Mouse (Mus musculus): Measurements from ENCODE around the gene Ankrd45. TPM values are rescaled to one million over a fixed set of nuclear protein-coding genes. Genes with fewer than 3 reads are reported as not detected.
A peak's percentile ranks its signal among the peaks of the same experiment; 100 is the strongest.
"Not testable (repeated sequence)": the region's sequence is repeated elsewhere in the genome, so short reads cannot be mapped to it uniquely, and the experiment has no call there.

Gene Ankrd45
- polyA plus RNA-seq, 1 experiment from 2014 or later = 25.4 TPM

DNA sequence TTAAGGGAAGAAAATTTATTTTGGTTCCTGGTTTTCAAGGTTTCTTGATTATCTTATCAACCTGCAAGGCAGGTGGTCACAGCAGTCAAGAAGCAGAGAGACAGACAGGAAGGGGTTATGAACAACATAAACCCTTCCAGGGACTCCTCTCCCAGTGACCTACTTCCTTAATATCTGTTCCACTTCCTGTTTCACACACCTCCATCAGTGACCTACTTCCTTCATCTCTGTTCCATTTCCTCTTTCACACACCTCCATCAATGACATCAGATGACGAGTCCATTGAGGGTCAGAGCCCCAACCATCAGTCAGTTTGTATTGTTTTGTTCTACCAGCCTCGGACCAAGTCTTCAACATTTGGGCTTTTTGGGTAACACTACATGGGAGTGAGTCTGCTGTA lies 3.0 kb upstream of the Ankrd45 start:
- no peaks in the 10 kb centered on the region for H3K9me3 ChIP-seq (ENCODE audit: control insufficient read depth, low read length)
- ATAC-seq (ENCODE audit: low FRiP score, low TSS enrichment) = no peak
- H3K4me1 ChIP-seq (ENCODE audit: control insufficient read depth, insufficient read depth, low read length) = no peaks in the 10 kb centered on the region; the same call in 1 of the 2 replicates
- H3K36me3 ChIP-seq (ENCODE audit: control insufficient read depth, insufficient read depth, low read length) = no peaks in the 10 kb centered on the region
- H3K27me3 ChIP-seq (ENCODE audit: control insufficient read depth, insufficient read depth, low read length) = no peaks in the 10 kb centered on the region
- no peak overlapping the region for H3K27ac ChIP-seq (replicated peaks; ENCODE audit: low read depth, low read length)
- 90% methylated on average over 2 of the region's 2 CpGs for WGBS
- no peak overlapping the region for H3K9ac ChIP-seq (replicated peaks; ENCODE audit: low read length)
- no peak for DNase-seq
- no peak overlapping the region for H3K4me3 ChIP-seq (replicated peaks; ENCODE audit: low read depth, low read length)
- H3K4me2 ChIP-seq (ENCODE audit: low read length) = no peak overlapping the region

DNA sequence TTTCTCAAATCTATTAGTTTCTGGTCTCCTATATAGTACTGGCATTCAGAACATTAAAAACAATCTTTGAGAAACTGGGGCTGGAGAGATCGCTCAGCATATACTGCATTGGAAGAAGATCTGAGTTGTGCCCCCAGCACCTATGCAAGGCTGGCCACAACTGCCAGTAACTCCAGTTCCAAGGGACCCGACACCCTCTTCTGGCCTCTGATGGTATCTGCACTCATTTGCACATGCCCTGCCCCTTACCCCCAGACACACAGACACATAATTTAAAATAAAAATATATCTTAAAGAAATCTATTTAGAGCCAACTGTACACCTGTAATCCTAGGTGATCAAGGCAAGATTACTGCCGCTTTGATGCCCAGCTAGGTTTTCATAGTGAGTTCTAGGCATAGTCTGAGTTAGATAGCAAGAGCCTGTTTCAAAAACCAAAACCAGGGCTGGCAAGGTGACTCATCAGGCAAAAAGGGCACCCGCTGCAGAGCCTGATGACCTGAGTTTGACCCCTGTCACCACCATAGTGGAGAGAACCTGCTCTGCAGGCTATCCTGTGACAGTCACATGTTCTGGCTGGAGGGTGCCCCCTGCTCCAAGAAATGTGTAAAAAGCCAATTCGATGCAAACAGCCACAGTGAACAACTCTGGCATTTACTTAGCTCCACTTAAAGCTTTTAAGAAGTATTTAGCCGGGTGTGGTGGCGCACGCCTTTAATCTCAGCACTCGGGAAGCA lies 2.3 kb upstream of the Ankrd45 start:
- no peak overlapping the region for H3K4me3 ChIP-seq (replicated peaks; ENCODE audit: low read depth, low read length)
- no peak overlapping the region for H3K27ac ChIP-seq (replicated peaks; ENCODE audit: low read depth, low read length)
- H3K9ac ChIP-seq (replicated peaks; ENCODE audit: low read length) = no peak overlapping the region
- no peaks in the 10 kb centered on the region for H3K27me3 ChIP-seq (ENCODE audit: control insufficient read depth, insufficient read depth, low read length)
- no peak overlapping the region for H3K4me2 ChIP-seq (ENCODE audit: low read length)
- H3K4me1 ChIP-seq (ENCODE audit: control insufficient read depth, insufficient read depth, low read length) = no peaks in the 10 kb centered on the region; the same call in 1 of the 2 replicates
- H3K9me3 ChIP-seq (ENCODE audit: control insufficient read depth, low read length) = no peaks in the 10 kb centered on the region
- ATAC-seq (ENCODE audit: low FRiP score, low TSS enrichment) (no peak), DNase-seq (no peak)
- no peaks in the 10 kb centered on the region for H3K36me3 ChIP-seq (ENCODE audit: control insufficient read depth, insufficient read depth, low read length)
- WGBS = 85% methylated on average over 9 of the region's 9 CpGs

DNA sequence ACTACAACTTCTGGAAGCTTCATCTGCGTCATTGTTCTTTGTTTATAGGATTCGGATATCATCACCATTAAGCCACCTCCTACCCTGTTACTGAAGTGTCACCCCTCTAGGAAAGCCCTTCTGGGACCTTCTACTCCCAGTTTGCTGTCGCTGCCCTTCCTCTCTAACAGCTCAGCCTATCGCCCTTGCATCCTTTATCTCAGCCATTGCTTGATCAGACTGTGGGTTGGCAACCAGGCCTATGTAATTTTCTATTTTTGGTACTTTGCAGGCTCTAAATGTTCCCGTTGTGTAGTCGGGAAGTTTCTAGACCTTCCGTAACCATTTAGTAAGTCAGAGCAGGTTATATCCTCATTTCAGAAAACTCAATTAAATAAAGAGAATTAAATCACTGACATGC lies 725 bp downstream of the Ankrd45 start:
- peak; percentile 4 for DNase-seq
- Histone ChIP-seq H3K9me3 (ENCODE audit: control insufficient read depth, low read length) (no peaks in the 10 kb centered on the region), H3K4me2 (ENCODE audit: low read length) (peak overlapping the region; percentile 75), H3K27ac (replicated peaks; ENCODE audit: low read depth, low read length) (no peak overlapping the region), H3K4me3 (replicated peaks; ENCODE audit: low read depth, low read length) (peak overlapping the region; percentile 50), H3K27me3 (ENCODE audit: control insufficient read depth, insufficient read depth, low read length) (no peaks in the 10 kb centered on the region), H3K9ac (replicated peaks; ENCODE audit: low read length) (peak overlapping the region; percentile 59; the same call in 1 of the 2 replicates), H3K36me3 (ENCODE audit: control insufficient read depth, insufficient read depth, low read length) (no peaks in the 10 kb centered on the region), H3K4me1 (ENCODE audit: control insufficient read depth, insufficient read depth, low read length) (no peaks in the 10 kb centered on the region; the same call in 1 of the 2 replicates)
- 87% methylated on average over 7 of the region's 7 CpGs for WGBS
- ATAC-seq (ENCODE audit: low FRiP score, low TSS enrichment) = no peak; the same call in 1 of the 2 replicates

DNA sequence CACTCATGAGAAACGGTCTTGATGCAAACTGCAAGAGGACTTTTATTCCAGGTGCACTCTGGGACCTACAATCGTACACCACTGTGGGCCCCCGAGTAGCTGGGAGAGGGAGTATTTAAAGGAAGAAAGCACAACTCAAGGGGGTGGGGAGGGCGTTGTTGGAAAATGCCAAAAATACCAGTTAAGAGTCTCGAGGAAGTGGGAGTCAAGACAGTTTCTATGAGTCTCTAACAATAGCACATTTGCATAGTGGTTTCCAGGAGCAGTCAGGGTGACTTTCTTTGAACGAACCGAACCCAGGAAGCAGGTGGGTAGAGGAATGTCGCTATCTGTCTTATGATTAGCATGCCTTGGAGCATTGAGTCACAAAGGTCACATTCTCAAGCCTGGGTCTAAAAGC lies 3.1 kb downstream of the Ankrd45 start:
- DNase-seq; H3K9me3 ChIP-seq (ENCODE audit: control insufficient read depth, low read length); H3K4me2 ChIP-seq (ENCODE audit: low read length); H3K4me1 ChIP-seq (ENCODE audit: control insufficient read depth, insufficient read depth, low read length); H3K36me3 ChIP-seq (ENCODE audit: control insufficient read depth, insufficient read depth, low read length); ATAC-seq (ENCODE audit: low FRiP score, low TSS enrichment); H3K27me3 ChIP-seq (ENCODE audit: control insufficient read depth, insufficient read depth, low read length); H3K4me3 ChIP-seq (replicated peaks; ENCODE audit: low read depth, low read length); H3K27ac ChIP-seq (replicated peaks; ENCODE audit: low read depth, low read length); H3K9ac ChIP-seq (replicated peaks; ENCODE audit: low read length): not testable (repeated sequence)
- 88% methylated on average over 8 of the region's 8 CpGs for WGBS

DNA sequence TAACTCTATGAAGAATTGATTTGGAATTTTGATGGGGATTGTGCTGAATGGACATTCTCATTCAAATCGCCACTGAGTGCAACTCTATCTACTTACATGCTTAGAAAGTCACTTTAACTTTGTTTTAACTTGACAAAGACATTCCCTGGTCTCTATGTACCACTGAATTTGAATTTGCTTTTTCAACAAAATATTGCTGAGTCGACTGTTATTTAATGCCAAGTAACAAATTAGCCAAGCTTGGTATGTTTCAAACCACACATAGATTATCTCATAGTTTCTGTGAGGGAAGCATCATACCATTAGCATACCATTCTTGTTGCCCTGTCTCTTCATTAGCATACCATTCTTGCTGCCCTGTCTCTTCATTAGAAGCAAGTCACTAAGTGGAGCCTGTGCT lies 5.4 kb downstream of the Ankrd45 start:
- H3K4me2 ChIP-seq (ENCODE audit: low read length) = no peak overlapping the region
- no peak for ATAC-seq (ENCODE audit: low FRiP score, low TSS enrichment)
- WGBS = 81% methylated on average over 2 of the region's 2 CpGs
- H3K4me1 ChIP-seq (ENCODE audit: control insufficient read depth, insufficient read depth, low read length) = no peaks in the 10 kb centered on the region
- H3K9me3 ChIP-seq (ENCODE audit: control insufficient read depth, low read length) = no peaks in the 10 kb centered on the region
- no peaks in the 10 kb centered on the region for H3K27me3 ChIP-seq (ENCODE audit: control insufficient read depth, insufficient read depth, low read length)
- no peak overlapping the region for H3K27ac ChIP-seq (replicated peaks; ENCODE audit: low read depth, low read length)
- no peak for DNase-seq
- H3K9ac ChIP-seq (replicated peaks; ENCODE audit: low read length) = no peak overlapping the region
- H3K4me3 ChIP-seq (replicated peaks; ENCODE audit: low read depth, low read length) = no peak overlapping the region
- H3K36me3 ChIP-seq (ENCODE audit: control insufficient read depth, insufficient read depth, low read length) = no peaks in the 10 kb centered on the region

DNA sequence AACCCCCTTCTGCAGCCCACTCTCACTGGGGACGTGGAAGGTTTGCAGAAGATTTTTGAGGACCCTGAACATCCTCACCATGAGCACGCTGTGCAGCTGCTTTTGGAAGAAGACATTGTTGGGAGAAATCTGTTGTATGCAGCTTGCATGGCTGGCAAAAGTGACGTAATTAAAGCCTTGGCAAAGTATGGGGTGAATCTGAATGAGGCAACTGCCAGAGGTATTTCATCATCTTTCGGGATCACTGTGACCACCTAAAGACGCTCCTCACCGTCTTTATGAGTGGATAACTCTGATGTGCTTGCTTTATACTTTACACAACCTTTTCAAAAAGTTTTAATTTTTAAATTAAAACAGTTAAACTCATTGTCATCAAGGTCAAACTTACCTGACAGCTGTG lies 8.6 kb downstream of the Ankrd45 start:
- 74% methylated on average over 6 of the region's 6 CpGs for WGBS
- H3K4me2 ChIP-seq (ENCODE audit: low read length) = no peak overlapping the region
- H3K27ac ChIP-seq (replicated peaks; ENCODE audit: low read depth, low read length) = no peak overlapping the region
- H3K27me3 ChIP-seq (ENCODE audit: control insufficient read depth, insufficient read depth, low read length) = no peaks in the 10 kb centered on the region
- ATAC-seq (ENCODE audit: low FRiP score, low TSS enrichment) = no peak
- DNase-seq = no peak
- H3K36me3 ChIP-seq (ENCODE audit: control insufficient read depth, insufficient read depth, low read length) = no peaks in the 10 kb centered on the region
- no peaks in the 10 kb centered on the region for H3K4me1 ChIP-seq (ENCODE audit: control insufficient read depth, insufficient read depth, low read length)
- H3K9ac ChIP-seq (replicated peaks; ENCODE audit: low read length) = no peak overlapping the region
- H3K4me3 ChIP-seq (replicated peaks; ENCODE audit: low read depth, low read length) = no peak overlapping the region
- H3K9me3 ChIP-seq (ENCODE audit: control insufficient read depth, low read length) = no peaks in the 10 kb centered on the region

DNA sequence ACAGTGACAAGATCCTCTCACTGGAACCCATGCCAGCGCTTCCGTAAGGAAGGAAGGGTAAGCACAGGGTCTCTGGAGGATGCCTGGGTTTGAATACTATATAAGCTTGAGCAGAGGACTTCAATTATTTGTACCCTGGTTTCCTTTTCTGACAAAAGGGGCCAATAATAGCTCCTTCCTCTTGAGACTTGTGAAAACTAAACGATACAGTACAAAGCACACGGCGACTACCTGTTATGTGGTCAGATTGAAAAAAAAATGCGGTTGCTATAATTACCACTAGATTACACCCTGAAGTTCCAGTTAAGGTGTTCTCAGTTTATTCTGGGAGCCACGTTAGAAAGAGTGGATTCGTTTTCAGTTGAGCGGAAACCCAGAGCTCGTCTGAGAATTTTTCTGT lies 14.1 kb downstream of the Ankrd45 start:
- Histone ChIP-seq H3K4me3 (replicated peaks; ENCODE audit: low read depth, low read length) (no peak overlapping the region), H3K27ac (replicated peaks; ENCODE audit: low read depth, low read length) (no peak overlapping the region), H3K4me1 (ENCODE audit: control insufficient read depth, insufficient read depth, low read length) (no peaks in the 10 kb centered on the region), H3K36me3 (ENCODE audit: control insufficient read depth, insufficient read depth, low read length) (no peaks in the 10 kb centered on the region), H3K4me2 (ENCODE audit: low read length) (no peak overlapping the region), H3K9ac (replicated peaks; ENCODE audit: low read length) (no peak overlapping the region), H3K27me3 (ENCODE audit: control insufficient read depth, insufficient read depth, low read length) (no peaks in the 10 kb centered on the region), H3K9me3 (ENCODE audit: control insufficient read depth, low read length) (no peaks in the 10 kb centered on the region)
- 88% methylated on average over 10 of the region's 10 CpGs for WGBS
- ATAC-seq (ENCODE audit: low FRiP score, low TSS enrichment) (no peak), DNase-seq (no peak)

DNA sequence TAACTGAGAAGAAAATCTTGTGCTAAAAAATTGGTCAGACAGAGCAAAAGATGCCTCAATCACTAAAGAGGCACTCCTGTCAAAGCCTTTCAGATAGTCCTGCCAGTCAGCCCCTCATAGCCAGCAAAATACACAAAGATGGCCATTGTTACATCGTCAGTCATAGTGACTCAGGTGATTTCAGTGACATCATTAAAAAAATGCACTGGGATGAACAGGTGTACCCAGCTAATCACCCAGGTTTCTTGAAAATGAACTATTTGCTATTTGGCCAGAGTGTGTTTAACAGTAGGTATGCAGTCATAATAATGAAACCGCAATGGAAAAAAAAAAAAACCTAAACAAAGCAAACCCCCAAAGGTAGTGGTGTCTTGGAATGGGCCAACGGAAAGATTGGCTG lies 16.7 kb downstream of the Ankrd45 start, which contains the start of gene Tex50:
Gene Tex50 (minus strand): TSS at position 101 of the 400 bp plus-strand sequence.
- Histone ChIP-seq H3K4me2 (ENCODE audit: low read length) (no peak within 1 kb of the TSS), H3K36me3 (ENCODE audit: control insufficient read depth, insufficient read depth, low read length) (no peaks in the 10 kb centered on the region), H3K4me3 (replicated peaks; ENCODE audit: low read depth, low read length) (no peak within 1 kb of the TSS), H3K9me3 (ENCODE audit: control insufficient read depth, low read length) (no peaks in the 10 kb centered on the region), H3K4me1 (ENCODE audit: control insufficient read depth, insufficient read depth, low read length) (no peaks in the 10 kb centered on the region), H3K9ac (replicated peaks; ENCODE audit: low read length) (no peak within 1 kb of the TSS), H3K27ac (replicated peaks; ENCODE audit: low read depth, low read length) (no peak within 1 kb of the TSS), H3K27me3 (ENCODE audit: control insufficient read depth, insufficient read depth, low read length) (no peaks in the 10 kb centered on the region)
- no peak for DNase-seq
- ATAC-seq (ENCODE audit: low FRiP score, low TSS enrichment) = no peak
- 92% methylated on average over 3 of the region's 3 CpGs for WGBS

DNA sequence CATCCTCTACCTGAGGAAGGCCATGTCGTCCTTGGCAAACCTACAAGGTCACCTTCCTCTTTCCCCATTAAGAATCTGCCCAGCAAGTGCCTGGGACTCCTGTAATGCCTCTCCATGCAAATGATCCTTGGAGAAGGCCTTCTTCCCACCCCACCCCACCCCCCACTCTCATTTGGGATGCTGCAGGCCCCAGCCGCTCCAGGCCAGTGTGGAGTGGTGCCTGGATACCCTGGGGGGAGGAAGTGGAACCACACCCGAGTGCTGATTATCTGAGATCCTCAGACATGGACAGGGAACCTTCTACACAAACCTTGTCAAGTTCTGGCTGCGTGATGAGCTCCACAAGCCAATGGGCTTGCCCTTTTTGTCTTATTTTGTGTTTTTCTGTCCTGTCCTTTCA lies 17.8 kb downstream of the Ankrd45 start:
- Histone ChIP-seq H3K4me3 (replicated peaks; ENCODE audit: low read depth, low read length) (no peak overlapping the region), H3K27me3 (ENCODE audit: control insufficient read depth, insufficient read depth, low read length) (no peaks in the 10 kb centered on the region), H3K4me2 (ENCODE audit: low read length) (no peak overlapping the region), H3K4me1 (ENCODE audit: control insufficient read depth, insufficient read depth, low read length) (no peaks in the 10 kb centered on the region), H3K36me3 (ENCODE audit: control insufficient read depth, insufficient read depth, low read length) (no peaks in the 10 kb centered on the region), H3K9me3 (ENCODE audit: control insufficient read depth, low read length) (no peaks in the 10 kb centered on the region), H3K9ac (replicated peaks; ENCODE audit: low read length) (no peak overlapping the region), H3K27ac (replicated peaks; ENCODE audit: low read depth, low read length) (no peak overlapping the region)
- no peak for DNase-seq
- WGBS = 80% methylated on average over 4 of the region's 4 CpGs
- ATAC-seq (ENCODE audit: low FRiP score, low TSS enrichment) = no peak
